Mouse (Mus musculus) right cerebral cortex, postnatal 14 days (tissue): ENCODE results near the gene Olfr516.
"Not testable (repeated sequence)": the region's sequence is repeated elsewhere in the genome, so short reads cannot be mapped to it uniquely, and the experiment has no call there.

Source experiments
- DNase-seq: peaks from one replicate; pipeline ENCODE4 v3.0.0; 2022

Gene Olfr516

DNA sequence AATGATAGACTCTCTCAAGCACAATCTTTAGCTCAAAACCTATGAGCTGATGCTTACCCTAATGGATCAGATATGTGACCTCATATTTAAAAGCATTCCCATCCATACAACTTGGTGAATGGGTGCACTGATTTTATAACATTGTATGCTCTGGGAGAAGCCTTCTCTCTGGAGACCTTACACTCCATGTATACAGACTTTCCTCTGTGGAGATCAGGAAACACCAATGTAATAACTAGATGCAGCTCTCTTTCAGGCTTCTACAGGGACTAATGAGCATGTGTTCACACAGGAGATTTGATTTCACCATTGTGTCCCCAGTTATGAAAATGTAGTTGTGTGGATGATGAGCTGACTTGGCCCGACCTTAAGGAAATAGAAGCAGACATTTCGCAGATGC, at the start of gene Olfr516:
Olfr516 (minus strand) TSS at position 101 of the 400 bp plus-strand sequence.
- DNase-seq: no peak

GRCm38 (mm10) chr7:108894320-108894719, 44.0 kb upstream of the Olfr516 start, which contains the start of gene Olfr519:
TSS of gene Olfr519 (minus strand) at chr7:108894420.
- DNase-seq: no peak

DNA sequence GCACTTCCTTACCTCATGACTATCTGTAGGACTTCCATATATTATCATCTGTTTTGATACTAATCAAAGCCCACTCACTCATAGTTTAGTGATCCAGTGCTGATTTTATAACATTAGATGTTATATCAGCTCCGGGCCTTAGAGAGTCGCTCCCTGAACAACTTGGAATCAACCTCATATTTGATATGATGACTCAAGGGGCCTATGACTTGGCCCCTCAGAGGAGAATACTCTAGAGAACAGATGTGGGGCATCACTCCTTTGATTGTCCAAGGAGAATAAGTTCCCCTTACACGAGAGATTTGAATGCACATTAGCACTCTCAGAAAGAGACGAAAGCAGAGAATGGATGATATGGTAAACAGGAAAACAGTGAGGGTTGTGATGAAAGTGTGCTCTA, 34.6 kb upstream of the Olfr516 start, which contains the start of gene Olfr518:
Olfr518 (minus strand) TSS at position 101 of the 400 bp plus-strand sequence.
- DNase-seq: no peak

DNA sequence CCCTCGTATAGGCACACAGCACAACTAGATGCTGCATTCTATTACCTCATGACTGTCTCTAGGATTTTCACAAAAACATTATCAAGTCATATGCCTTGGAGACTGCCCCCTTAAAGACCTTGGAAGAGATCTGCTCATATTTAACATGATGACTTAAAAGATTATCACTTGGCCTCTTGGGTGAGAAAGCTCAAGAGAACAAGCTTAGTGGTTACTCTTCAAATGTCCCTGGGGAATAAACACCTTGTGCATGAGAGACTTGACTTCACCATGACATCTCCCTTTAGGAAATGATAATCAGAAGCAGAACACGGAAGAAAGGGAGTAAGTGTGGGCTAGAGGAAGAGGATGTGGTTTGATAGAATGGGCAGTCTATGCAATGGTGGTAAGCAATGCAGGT, 21.9 kb upstream of the Olfr516 start, which contains the start of gene Olfr517:
Olfr517 (minus strand) TSS at position 101 of the 400 bp plus-strand sequence.
- DNase-seq: no peak

GRCm38 (mm10) chr7:108825897-108826296, 24.4 kb downstream of the Olfr516 start, which contains the start of gene Olfr514:
TSS of gene Olfr514 (minus strand) at chr7:108825997.
- DNase-seq: no peak

- DNase-seq: not testable (repeated sequence)
Measured at GRCm38 (mm10) chr7:108814593-108815215, 35.6 kb downstream of the Olfr516 start.

DNA sequence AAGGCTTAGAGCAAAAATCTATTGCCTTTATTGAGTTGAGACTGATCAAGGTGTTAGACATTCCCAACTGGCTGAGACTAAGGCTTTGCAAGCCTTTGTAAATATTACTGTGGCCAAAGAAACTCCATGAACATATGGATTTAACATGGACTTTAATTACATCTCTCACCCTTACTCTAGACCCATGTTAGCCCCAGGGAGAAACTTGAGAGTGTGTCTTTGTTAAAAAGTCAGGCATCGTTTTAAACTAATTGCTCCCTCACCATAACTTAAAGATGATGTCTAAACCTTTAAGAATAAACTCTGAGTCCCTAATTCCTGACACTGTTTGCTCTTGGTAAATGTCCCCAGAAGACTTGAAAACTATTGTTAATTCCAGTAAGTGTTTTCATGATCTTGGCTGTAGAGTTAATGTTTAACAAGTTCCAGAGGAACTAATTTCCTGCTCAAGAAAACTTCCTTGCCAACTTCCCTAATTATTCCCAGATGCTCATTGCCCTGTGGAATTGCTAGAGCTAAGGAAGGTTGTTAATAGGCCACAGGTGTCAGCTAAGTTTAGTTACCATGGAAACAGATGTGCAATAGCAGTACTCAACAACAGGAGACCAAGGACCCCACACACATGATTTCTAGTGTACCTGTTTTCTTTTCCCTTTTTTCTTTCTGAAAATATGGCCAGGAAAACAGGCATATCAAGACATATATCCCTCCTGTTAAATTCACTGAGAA, 53.0 kb downstream of the Olfr516 start:
- DNase-seq: no peak
